Mouse (Mus musculus) adrenal gland, adult (tissue): ENCODE results near the gene Olfr741.

Source experiments
- DNase-seq, 2 experiments: peaks; one replicate each; pipeline ENCODE4 v3.0.0; 2022 to 2023; ENCODE audit warnings: low spot score in 1 of 2; ENCODE audit not compliant: inconsistent age in 2 of 2

Olfr741 gene

GRCm38 (mm10) chr14:50472438-50472837 lies at the start of gene Olfr741:
TSS of gene Olfr741 (plus strand) at chr14:50472738.
- no peak for DNase-seq

- DNase-seq = no peak
Measured at GRCm38 (mm10) chr14:50445245-50445644, 27.3 kb upstream of the Olfr741 start, which contains the start of gene Olfr740. TSS of gene Olfr740 (plus strand) at chr14:50445545.

GRCm38 (mm10) chr14:50478406-50478805 lies 5.9 kb downstream of the Olfr741 start:
- no peak for DNase-seq

GRCm38 (mm10) chr14:50503300-50503699 lies 30.8 kb downstream of the Olfr741 start, which contains the start of gene Olfr742:
TSS of gene Olfr742 (plus strand) at chr14:50503600.
- no peak for DNase-seq

- no peak for DNase-seq
Measured at GRCm38 (mm10) chr14:50521539-50521938, 49.0 kb downstream of the Olfr741 start, which contains the start of gene Olfr743. TSS of gene Olfr743 (plus strand) at chr14:50521839.
